Mouse (Mus musculus) embryonic fibroblast, embryonic 13.5 days (primary cell): ENCODE results near the gene Pde8b. TPM values are rescaled to one million over a fixed set of nuclear protein-coding genes. Genes with fewer than 3 reads are reported as not detected.
A peak's percentile ranks its signal among the peaks of the same experiment; 100 is the strongest.

ENCODE experiments used
- H3K27ac ChIP-seq: 2 replicates; pipeline ENCODE4 v1.5.1; 2012; ENCODE audit warnings: low read length, control low read depth, inconsistent platforms; ENCODE audit not compliant: insufficient read depth
- H3K4me1 ChIP-seq: 2 replicates; pipeline ENCODE4 v1.6.1; 2011; ENCODE audit warnings: low read length; ENCODE audit not compliant: control insufficient read depth, insufficient read depth
- H3K4me3 ChIP-seq: 2 replicates; pipeline ENCODE4 v1.5.1; 2011; ENCODE audit warnings: mild to moderate bottlenecking, control low read depth, low read length; ENCODE audit not compliant: insufficient read depth
- CTCF ChIP-seq: IDR thresholded peaks from 2 replicates; pipeline ENCODE4 v1.5.1; 2011; ENCODE audit warnings: mild to moderate bottlenecking, control low read depth, low read length, moderate library complexity, borderline replicate concordance; ENCODE audit not compliant: insufficient read depth
- POLR2A ChIP-seq: IDR thresholded peaks from 2 replicates; pipeline ENCODE4 v1.6.1; 2011; ENCODE audit warnings: low read depth, mild to moderate bottlenecking, control low read depth, low read length, moderate library complexity
- polyA plus RNA-seq: library from polyadenylated mRNA; stranded (reverse); fragments of >200 nt; gene quantifications from 2 replicates; pipeline ENCODE4 v1.2.4, GENCODE M21; 2011; ENCODE audit warnings: low read depth; ENCODE audit not compliant: missing spikeins, insufficient read length

The Pde8b gene
- 21.7 and 44.1 TPM in 2 replicates for polyA plus RNA-seq

DNA sequence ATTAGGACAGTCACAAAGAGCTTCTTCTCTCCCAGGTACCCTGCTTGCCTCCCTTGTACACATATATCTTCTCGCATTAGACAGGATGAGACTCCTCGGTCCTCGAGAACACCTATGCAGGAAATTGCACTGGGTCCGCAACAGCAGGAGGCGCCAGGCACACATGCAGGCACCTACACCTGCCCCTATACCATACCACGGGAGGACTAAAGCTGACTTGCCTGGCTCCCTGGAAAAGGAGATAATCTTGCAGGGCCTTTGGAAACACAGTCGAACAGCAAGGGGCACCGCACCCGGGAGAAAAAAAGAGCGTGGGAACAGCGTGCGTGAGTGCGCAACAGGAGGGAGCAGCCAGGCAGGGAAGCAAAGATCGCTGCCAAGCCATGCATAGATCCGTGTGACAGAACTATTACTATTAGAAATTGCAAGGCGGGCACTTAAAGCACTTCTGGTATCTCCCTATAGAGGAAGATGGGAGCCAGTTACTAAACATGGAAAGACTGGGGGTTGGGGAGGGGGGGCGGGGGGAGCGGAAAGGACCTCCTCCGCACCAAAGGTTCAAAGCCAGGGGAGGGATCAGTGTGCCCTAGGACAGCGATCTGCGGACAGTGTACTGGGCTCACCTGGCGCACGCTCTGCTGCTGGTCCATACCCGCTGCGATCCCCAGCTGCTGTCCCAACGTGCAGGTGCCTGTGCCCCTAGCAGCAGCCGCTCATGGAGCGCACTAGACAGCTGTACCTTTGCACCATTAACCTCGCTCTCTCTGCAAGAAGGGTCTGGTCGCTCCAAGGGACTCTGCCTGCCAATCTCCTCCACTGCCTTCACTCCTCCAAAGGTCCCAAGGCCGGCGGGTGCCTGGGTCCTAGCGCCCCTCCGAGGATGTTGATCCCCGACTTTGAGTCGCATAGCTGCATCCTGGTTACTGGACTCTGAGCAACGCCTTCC is at the start of gene Pde8b:
Gene Pde8b, minus strand, starts transcription at position 826 of the 946 bp plus-strand sequence.
- peak; percentile 27; the same call in 1 of the 2 replicates for TF ChIP-seq CTCF
- no peak for TF ChIP-seq POLR2A
- H3K4me1 ChIP-seq, result peaks cover 2% of the 10 kb centered on the region; the same call in 1 of the 2 replicates
- no peak within 1 kb of the TSS for H3K4me3 ChIP-seq
- no peak within 1 kb of the TSS for H3K27ac ChIP-seq

DNA sequence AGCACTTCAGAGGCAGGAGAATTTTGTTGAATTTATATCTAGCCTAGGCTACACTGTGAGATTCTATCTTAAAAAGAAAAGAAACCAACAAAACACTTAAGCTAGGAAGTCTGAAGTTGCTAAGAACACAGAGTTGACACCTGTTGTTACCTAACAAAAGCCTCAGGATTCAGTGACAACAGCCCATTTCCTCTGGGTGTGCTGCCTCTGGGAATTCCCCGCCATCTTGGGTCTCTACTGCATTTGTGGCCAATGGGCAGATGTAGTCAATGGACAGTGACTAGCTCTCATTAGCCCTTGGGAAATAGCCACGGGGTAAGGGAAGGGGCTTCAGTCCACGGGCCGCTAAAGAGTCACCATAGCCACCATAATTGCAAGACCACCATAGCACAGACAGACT is 41.8 kb upstream of the Pde8b start:
- TF ChIP-seq CTCF, result no peak
- no peak for TF ChIP-seq POLR2A

GRCm38 (mm10) chr13:95288027-95288426 is 37.9 kb upstream of the Pde8b start:
- H3K4me3 ChIP-seq, result no peak overlapping the region
- H3K4me1 ChIP-seq, result no peaks in the 10 kb centered on the region; the same call in 1 of the 2 replicates
- H3K27ac ChIP-seq, result no peak overlapping the region
- no peak for TF ChIP-seq CTCF
- no peak for TF ChIP-seq POLR2A

More for the DNA sequence above, 41.8 kb upstream of the Pde8b start:
- H3K27ac ChIP-seq, result no peak overlapping the region
- H3K4me3 ChIP-seq, result no peak overlapping the region
- no peaks in the 10 kb centered on the region for H3K4me1 ChIP-seq

- TF ChIP-seq POLR2A (no peak), CTCF (peak; percentile 93)
- peaks cover 4% of the 10 kb centered on the region; the same call in 1 of the 2 replicates for H3K4me1 ChIP-seq
- no peak overlapping the region for H3K27ac ChIP-seq
- no peak overlapping the region for H3K4me3 ChIP-seq
Observed at GRCm38 (mm10) chr13:95286989-95287388, 36.9 kb upstream of the Pde8b start.

- H3K4me1 ChIP-seq, result peaks cover 4% of the 10 kb centered on the region; the same call in 1 of the 2 replicates
- no peak for TF ChIP-seq CTCF
- TF ChIP-seq POLR2A, result no peak
- H3K4me3 ChIP-seq, result no peak overlapping the region
- H3K27ac ChIP-seq, result peak overlapping the region; percentile 23; the same call in 1 of the 2 replicates
Observed at GRCm38 (mm10) chr13:95281740-95282673, 31.9 kb upstream of the Pde8b start.

DNA sequence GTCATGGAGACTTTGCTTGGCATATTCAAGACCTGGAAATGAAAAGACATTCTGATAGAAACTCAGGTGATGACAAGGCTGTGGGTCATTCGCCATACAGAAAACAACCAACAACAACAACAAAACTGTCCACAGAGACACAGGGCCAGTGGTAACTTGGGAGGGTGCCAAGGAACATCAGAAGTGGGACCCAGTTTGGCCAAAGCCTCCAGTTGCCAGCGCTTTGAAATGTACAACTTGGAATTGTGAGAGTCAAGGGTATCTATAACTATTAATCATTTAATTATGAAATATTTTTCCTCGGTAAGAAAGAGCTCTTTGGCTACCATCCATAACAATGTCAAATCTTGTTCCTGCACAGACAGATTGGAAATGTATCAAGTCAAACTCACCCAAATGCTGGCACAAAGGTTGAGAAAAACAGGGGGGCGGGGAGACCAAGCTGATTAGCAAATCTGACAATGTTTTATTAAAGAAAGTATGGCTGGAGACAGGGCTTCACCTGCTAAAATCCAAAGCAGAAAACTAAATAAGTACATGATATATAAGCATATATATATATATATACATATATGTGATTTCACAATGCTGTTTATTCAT is 28.4 kb upstream of the Pde8b start:
- Histone ChIP-seq H3K4me1 (peaks cover 4% of the 10 kb centered on the region; the same call in 1 of the 2 replicates), H3K27ac (no peak overlapping the region), H3K4me3 (no peak overlapping the region)
- TF ChIP-seq POLR2A, result no peak
- TF ChIP-seq CTCF, result no peak

DNA sequence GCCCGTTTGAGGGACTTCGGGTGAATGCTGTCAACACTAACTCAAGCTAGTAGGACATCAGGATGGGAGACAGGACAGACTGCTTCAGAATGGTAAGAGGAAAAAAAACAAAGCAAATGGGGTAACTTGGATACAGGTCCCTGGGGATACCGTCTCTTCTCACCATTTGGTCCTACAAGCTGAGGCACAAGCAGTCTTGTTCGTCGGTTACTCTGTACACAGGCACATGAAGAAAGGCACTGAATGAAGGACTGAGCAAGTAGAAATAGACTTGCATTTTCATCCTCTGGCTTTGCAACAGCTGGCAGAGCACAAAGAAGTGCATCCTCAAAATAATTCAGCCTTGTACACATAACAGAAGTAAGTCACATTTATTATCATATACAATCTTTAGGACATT is 14.6 kb upstream of the Pde8b start:
- Histone ChIP-seq H3K4me1 (peaks cover 13% of the 10 kb centered on the region), H3K4me3 (no peak overlapping the region), H3K27ac (no peak overlapping the region)
- TF ChIP-seq POLR2A, result no peak

- TF ChIP-seq POLR2A (no peak), CTCF (no peak)
- H3K27ac ChIP-seq, result peak overlapping the region; percentile 78
- peaks cover 13% of the 10 kb centered on the region for H3K4me1 ChIP-seq
- H3K4me3 ChIP-seq, result no peak overlapping the region
Observed at GRCm38 (mm10) chr13:95260886-95261789, 11.0 kb upstream of the Pde8b start.
